Mouse (Mus musculus): ENCODE results near the gene Ablim2. TPM values are rescaled to one million over a fixed set of nuclear protein-coding genes. Genes with fewer than 3 reads are reported as not detected.

The Ablim2 gene
- total and polyA plus RNA-seq, 2 experiments from 2014 or later: 30.0 to 44.6 TPM

DNA sequence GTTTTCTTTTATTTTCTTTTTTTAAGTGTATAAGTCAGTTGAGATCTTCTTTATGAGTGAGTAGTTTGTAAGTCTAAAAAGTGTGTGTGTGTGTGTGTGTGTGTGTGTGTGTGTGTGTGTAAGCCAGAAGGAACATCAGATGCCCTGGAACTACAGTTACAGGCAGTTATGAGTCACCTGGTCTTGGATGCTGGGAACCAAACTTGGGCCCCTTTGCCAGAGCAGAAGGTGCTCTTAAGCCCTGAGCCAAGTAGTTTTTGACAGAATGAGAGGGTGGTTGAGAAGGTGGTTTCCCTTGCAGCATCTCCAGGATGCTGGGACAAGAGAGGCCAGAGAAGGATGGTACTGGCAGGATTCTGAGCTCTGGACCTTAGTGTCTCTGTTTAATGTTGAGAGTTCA, 162.9 kb downstream of the Ablim2 start:
- ATAC-seq: no peak
- no peak overlapping the region for H3K4me3 ChIP-seq (ENCODE audit: low read length)
- H3K36me3 ChIP-seq (ENCODE audit: insufficient read depth, low read length): no peaks in the 10 kb centered on the region
- no peak for TF ChIP-seq CTCF (IDR thresholded peaks at IDR 0.05; ENCODE audit: low read depth)
- no peak overlapping the region for H3K9ac ChIP-seq (replicated peaks; ENCODE audit: low read length)
- no peak overlapping the region for H3K27ac ChIP-seq
- peaks cover 49% of the 10 kb centered on the region for H3K4me1 ChIP-seq (ENCODE audit: insufficient read depth, low read length)
- no peaks in the 10 kb centered on the region for H3K27me3 ChIP-seq (ENCODE audit: insufficient read depth, low read length)
- no peak overlapping the region for H3K4me2 ChIP-seq (ENCODE audit: low read depth, low read length)
- no peak for DNase-seq (ENCODE audit: low spot score)
- H3K9me3 ChIP-seq (ENCODE audit: low read length): no peaks in the 10 kb centered on the region

DNA sequence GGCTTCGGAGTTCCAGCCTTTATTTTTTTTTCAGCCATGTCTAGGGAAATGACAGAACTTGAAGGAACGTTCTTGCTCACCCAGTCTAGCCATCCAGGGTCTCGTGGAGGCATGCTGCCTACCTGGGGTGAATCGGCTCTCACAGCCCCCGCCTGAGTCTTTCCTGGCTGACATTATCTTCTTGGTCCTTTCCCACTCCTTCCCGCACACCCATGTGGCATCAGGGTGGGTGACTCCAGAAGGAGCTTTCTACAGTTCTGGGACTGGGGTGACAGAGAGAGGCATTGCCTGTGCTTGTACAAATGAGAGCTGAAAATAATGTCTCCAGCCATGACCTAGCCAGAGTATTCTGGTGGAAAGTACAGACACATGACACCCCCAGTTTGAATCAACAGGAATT, 163.5 kb downstream of the Ablim2 start:
- WGBS: 78% methylated on average over 6 of the region's 6 CpGs
- ATAC-seq (no peak), DNase-seq (ENCODE audit: low spot score) (no peak)
- no peak overlapping the region for H3K9ac ChIP-seq (replicated peaks; ENCODE audit: low read length)
- no peaks in the 10 kb centered on the region for H3K9me3 ChIP-seq (ENCODE audit: low read length)
- H3K4me3 ChIP-seq (ENCODE audit: low read length): no peak overlapping the region
- H3K27ac ChIP-seq: no peak overlapping the region; the same call in 1 of the 2 replicates
- H3K4me1 ChIP-seq (ENCODE audit: insufficient read depth, low read length): peaks cover 49% of the 10 kb centered on the region
- H3K36me3 ChIP-seq (ENCODE audit: insufficient read depth, low read length): no peaks in the 10 kb centered on the region
- no peaks in the 10 kb centered on the region for H3K27me3 ChIP-seq (ENCODE audit: insufficient read depth, low read length)
- no peak overlapping the region for H3K4me2 ChIP-seq (ENCODE audit: low read depth, low read length)
- TF ChIP-seq CTCF (IDR thresholded peaks at IDR 0.05; ENCODE audit: low read depth): no peak

DNA sequence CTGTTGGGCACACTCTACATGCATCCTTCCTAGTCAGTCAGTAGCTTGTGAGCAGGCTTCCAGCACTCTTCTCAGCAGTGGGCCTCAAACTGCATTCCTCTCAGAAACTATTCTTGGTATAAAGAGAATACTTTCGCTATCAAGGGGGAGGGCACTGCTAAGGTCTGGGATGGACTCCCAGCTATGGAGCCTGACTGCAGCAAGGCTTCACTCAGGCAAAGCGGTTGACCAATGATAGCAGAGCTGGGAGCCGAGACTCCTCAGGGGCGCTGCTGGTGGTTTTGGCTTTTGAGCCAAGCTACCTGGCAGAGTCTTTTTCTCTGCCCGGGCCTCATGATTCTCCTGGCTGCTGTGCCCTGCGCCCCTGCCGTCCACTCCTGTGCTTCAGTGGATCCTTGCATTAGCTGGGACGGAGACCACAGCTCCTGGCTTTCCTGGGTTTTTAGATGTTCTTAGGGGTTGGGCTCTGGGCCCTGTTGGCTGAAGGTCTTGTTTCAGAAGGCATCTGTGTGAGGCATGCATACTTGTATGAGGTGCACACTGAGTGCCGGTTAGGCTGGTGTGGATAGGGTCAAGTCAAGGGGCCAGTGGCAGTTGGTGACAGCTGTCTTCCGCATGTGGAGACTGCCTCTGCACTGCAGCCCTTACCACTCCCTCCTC, 164.0 kb downstream of the Ablim2 start:
- peaks cover 49% of the 10 kb centered on the region for H3K4me1 ChIP-seq (ENCODE audit: insufficient read depth, low read length)
- H3K9ac ChIP-seq (replicated peaks; ENCODE audit: low read length): no peak overlapping the region
- H3K36me3 ChIP-seq (ENCODE audit: insufficient read depth, low read length): no peaks in the 10 kb centered on the region
- TF ChIP-seq CTCF (IDR thresholded peaks at IDR 0.05; ENCODE audit: low read depth): 0 out of 2 replicates have a peak, but pooled peaks have one; percentile 18
- 31% methylated on average over 10 of the region's 10 CpGs for WGBS
- H3K4me3 ChIP-seq (ENCODE audit: low read length): no peak overlapping the region
- peak; percentile 61 for ATAC-seq
- no peaks in the 10 kb centered on the region for H3K9me3 ChIP-seq (ENCODE audit: low read length)
- DNase-seq (ENCODE audit: low spot score): peak; percentile 49
- no peak overlapping the region for H3K4me2 ChIP-seq (ENCODE audit: low read depth, low read length)
- no peaks in the 10 kb centered on the region for H3K27me3 ChIP-seq (ENCODE audit: insufficient read depth, low read length)
- H3K27ac ChIP-seq: peak overlapping the region; percentile 56

DNA sequence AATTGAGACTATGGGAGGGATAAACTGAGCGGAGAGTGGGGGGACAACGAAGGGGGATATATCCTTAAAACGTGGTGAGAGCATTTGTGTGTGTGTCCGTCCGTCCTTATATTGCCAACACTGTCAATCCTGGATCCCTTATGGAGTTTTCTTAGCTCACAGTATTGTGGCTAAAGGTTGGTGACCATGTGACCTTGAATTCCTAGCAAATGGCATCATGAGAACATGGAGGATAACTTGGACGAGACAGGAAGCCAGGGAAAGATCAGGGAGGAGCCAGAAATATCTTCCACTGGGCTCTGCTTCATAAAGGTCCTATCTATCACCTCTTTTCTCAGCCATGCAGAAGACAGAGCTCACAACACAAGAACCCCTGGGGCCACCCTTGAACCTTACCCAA, 165.8 kb downstream of the Ablim2 start:
- WGBS: 90% methylated on average over 6 of the region's 6 CpGs
- H3K36me3 ChIP-seq (ENCODE audit: insufficient read depth, low read length): no peaks in the 10 kb centered on the region
- H3K9ac ChIP-seq (replicated peaks; ENCODE audit: low read length): no peak overlapping the region
- TF ChIP-seq CTCF (IDR thresholded peaks at IDR 0.05; ENCODE audit: low read depth): no peak
- H3K27ac ChIP-seq: no peak overlapping the region
- no peaks in the 10 kb centered on the region for H3K27me3 ChIP-seq (ENCODE audit: insufficient read depth, low read length)
- H3K9me3 ChIP-seq (ENCODE audit: low read length): no peaks in the 10 kb centered on the region
- peaks cover 37% of the 10 kb centered on the region for H3K4me1 ChIP-seq (ENCODE audit: insufficient read depth, low read length)
- ATAC-seq (no peak), DNase-seq (ENCODE audit: low spot score) (no peak)
- H3K4me3 ChIP-seq (ENCODE audit: low read length): no peak overlapping the region
- H3K4me2 ChIP-seq (ENCODE audit: low read depth, low read length): no peak overlapping the region

DNA sequence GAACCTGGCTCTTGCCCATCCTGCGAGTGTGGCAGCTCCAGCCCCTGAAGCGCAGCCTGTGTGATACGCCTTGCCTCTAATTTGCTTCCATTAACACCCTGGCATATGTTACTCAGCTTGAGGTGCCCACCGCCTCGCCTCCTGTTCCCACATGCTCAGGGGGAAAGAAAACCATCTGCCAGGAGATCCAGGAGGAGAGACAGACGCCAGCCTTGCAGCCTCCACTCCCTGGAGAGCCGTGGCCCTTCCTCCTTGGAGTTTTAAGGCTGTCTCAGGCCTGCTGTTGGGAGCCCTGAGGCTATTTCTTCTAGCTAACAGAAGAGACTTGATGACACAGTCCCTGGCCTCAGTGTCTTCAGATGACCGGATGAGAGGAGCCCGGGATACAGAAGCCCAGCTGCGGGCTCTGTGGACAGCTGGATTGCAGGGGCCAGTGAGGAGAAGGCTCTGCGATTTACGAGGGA, 167.5 kb downstream of the Ablim2 start:
- no peaks in the 10 kb centered on the region for H3K9me3 ChIP-seq (ENCODE audit: low read length)
- no peaks in the 10 kb centered on the region for H3K36me3 ChIP-seq (ENCODE audit: insufficient read depth, low read length)
- peaks cover 26% of the 10 kb centered on the region for H3K4me1 ChIP-seq (ENCODE audit: insufficient read depth, low read length)
- H3K4me2 ChIP-seq (ENCODE audit: low read depth, low read length): no peak overlapping the region
- ATAC-seq (peak; percentile 55; the same call in 1 of the 2 replicates), DNase-seq (ENCODE audit: low spot score) (peak; percentile 70)
- no peak for TF ChIP-seq CTCF (IDR thresholded peaks at IDR 0.05; ENCODE audit: low read depth)
- H3K27ac ChIP-seq: peak overlapping the region; percentile 43; the same call in 1 of the 2 replicates
- H3K4me3 ChIP-seq (ENCODE audit: low read length): no peak overlapping the region
- H3K27me3 ChIP-seq (ENCODE audit: insufficient read depth, low read length): no peaks in the 10 kb centered on the region
- WGBS: 35% methylated on average over 12 of the region's 12 CpGs
- H3K9ac ChIP-seq (replicated peaks; ENCODE audit: low read length): no peak overlapping the region

DNA sequence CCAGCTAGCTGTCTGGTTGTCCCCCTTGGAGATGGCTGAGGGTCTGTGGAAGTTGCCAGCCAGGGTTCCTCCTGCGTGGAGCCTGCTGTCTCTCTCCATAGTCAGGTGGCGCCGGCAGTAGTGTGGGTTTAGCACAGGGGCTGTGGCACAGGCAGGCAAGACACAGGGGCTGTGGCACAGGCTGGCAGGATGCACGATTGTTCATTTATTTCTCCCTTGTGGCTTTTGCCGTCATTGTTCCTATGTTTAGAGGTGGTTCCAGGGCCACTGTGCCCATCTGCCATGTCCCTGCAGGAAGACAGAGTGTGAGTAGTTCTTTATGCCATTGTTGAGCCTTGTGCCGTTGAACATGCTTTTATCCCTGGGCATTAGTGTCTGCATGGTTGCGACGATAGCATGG, 168.8 kb downstream of the Ablim2 start:
- ATAC-seq (0 out of 2 replicates have a peak, but pooled peaks have one; percentile 16), DNase-seq (ENCODE audit: low spot score) (no peak)
- Histone ChIP-seq H3K36me3 (ENCODE audit: insufficient read depth, low read length) (no peaks in the 10 kb centered on the region), H3K9ac (replicated peaks; ENCODE audit: low read length) (no peak overlapping the region), H3K4me1 (ENCODE audit: insufficient read depth, low read length) (peaks cover 17% of the 10 kb centered on the region), H3K27me3 (ENCODE audit: insufficient read depth, low read length) (no peaks in the 10 kb centered on the region), H3K4me3 (ENCODE audit: low read length) (no peak overlapping the region), H3K27ac (no peak overlapping the region), H3K4me2 (ENCODE audit: low read depth, low read length) (no peak overlapping the region), H3K9me3 (ENCODE audit: low read length) (no peaks in the 10 kb centered on the region)
- WGBS: 37% methylated on average over 8 of the region's 8 CpGs
- TF ChIP-seq CTCF (IDR thresholded peaks at IDR 0.05; ENCODE audit: low read depth): no peak

DNA sequence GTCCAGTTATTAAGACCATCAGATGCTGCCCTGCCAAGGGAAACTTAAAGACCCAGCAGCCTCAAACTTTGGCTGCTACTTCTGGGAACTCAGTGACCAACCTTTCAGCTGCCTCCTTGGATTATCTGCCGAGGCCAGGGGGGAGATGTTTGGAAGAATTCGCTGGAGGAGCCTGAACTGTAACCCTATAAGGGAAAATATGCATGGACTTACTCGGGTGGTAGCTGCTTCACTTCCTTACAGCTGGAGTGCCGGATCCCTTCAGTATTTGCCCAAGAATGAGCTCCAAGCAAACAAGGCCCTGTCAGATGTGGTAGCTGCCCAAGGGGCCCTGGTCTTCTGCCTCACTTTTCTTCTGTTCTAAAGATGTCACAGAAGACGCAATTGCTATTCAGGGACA, 173.6 kb downstream of the Ablim2 start:
- peaks cover 9% of the 10 kb centered on the region; the same call in 1 of the 2 replicates for H3K4me1 ChIP-seq (ENCODE audit: insufficient read depth, low read length)
- no peak overlapping the region for H3K27ac ChIP-seq
- H3K4me3 ChIP-seq (ENCODE audit: low read length): no peak overlapping the region
- H3K9ac ChIP-seq (replicated peaks; ENCODE audit: low read length): no peak overlapping the region
- H3K9me3 ChIP-seq (ENCODE audit: low read length): no peaks in the 10 kb centered on the region
- TF ChIP-seq CTCF (IDR thresholded peaks at IDR 0.05; ENCODE audit: low read depth): no peak
- no peak for ATAC-seq
- no peak overlapping the region for H3K4me2 ChIP-seq (ENCODE audit: low read depth, low read length)
- no peaks in the 10 kb centered on the region for H3K27me3 ChIP-seq (ENCODE audit: insufficient read depth, low read length)
- whole genome bisulfite sequencing: 58% methylated on average over 5 of the region's 5 CpGs
- H3K36me3 ChIP-seq (ENCODE audit: insufficient read depth, low read length): no peaks in the 10 kb centered on the region
- no peak for DNase-seq (ENCODE audit: low spot score)

Measured in hindbrain, postnatal 0 days (tissue).